10 mouse cellular contexts compared by ENCODE assay signal in genomic region chr11:69090367-69090766, GRCm38 (mm10). TPM values are rescaled to one million over a fixed set of nuclear protein-coding genes. Genes with fewer than 3 reads are reported as not detected.
DNase-seq lines count a peak whose midpoint lies in the region; ATAC-seq lines count a peak whose summit lies in the region.
"Had no signal": no experiment of that assay in that cellular context is flagged by ENCODE, and none has a peak within 500 bp of the region (broad histone marks: within the 10 kb centered on the region; RNA-seq: fewer than 3 reads in every experiment).

No protein-coding gene starts in this region.

- peaks cover 73% of the 10 kb centered on the region for H3K4me1 ChIP-seq in heart, embryonic 13.5 days
- H3K4me1 ChIP-seq in embryonic facial prominence, embryonic 13.5 days = peaks cover 50% of the 10 kb centered on the region
- peaks cover 13% of the 10 kb centered on the region for H3K4me1 ChIP-seq in hindbrain, embryonic 11.5 days (replicated peaks; ENCODE audit: control insufficient read depth, insufficient read depth, low read length)
- H3K4me1 ChIP-seq in midbrain, embryonic 13.5 days (replicated peaks) = peaks cover 58% of the 10 kb centered on the region

- H3K36me3 ChIP-seq in heart, embryonic 13.5 days = peaks cover 34% of the 10 kb centered on the region
- H3K36me3 ChIP-seq in embryonic facial prominence, embryonic 13.5 days = peaks cover 37% of the 10 kb centered on the region
- 0 out of 2 replicates have a peak, but pooled peaks cover 3% of the 10 kb centered on the region for H3K36me3 ChIP-seq in hindbrain, embryonic 11.5 days (ENCODE audit: control insufficient read depth, insufficient read depth, low read length)
- peaks cover 29% of the 10 kb centered on the region for H3K36me3 ChIP-seq in midbrain, embryonic 13.5 days

- no peak for DNase-seq in heart, postnatal 25 days (ENCODE audit: low spot score)
- DNase-seq in hindbrain, embryonic 11.5 days (ENCODE audit: low spot score) = no peak
- no peak for DNase-seq in yolk sac, embryonic 10.5 days (ENCODE audit: low spot score)
- DNase-seq in left cerebral cortex, postnatal 25 days (ENCODE audit: low spot score in 2 of 2) = no peak
- no peak for DNase-seq in cerebellum, adult 11 months

- peak overlapping the region; percentile 100 for H3K4me3 ChIP-seq in heart, embryonic 13.5 days
- peak overlapping the region; percentile 73; the same call in 1 of the 2 replicates for H3K4me3 ChIP-seq in embryonic facial prominence, embryonic 13.5 days
- no peak overlapping the region for H3K4me3 ChIP-seq in hindbrain, embryonic 11.5 days (ENCODE audit: low read depth, low read length)
- 0 out of 2 replicates have a peak overlapping the region, but pooled peaks have one; percentile 97 for H3K4me3 ChIP-seq in midbrain, embryonic 13.5 days (replicated peaks)

- peak overlapping the region; percentile 100 for H3K9ac ChIP-seq in heart, embryonic 13.5 days
- H3K9ac ChIP-seq in embryonic facial prominence, embryonic 13.5 days = peak overlapping the region; percentile 96
- 0 out of 2 replicates have a peak overlapping the region, but pooled peaks have one; percentile 7 for H3K9ac ChIP-seq in hindbrain, embryonic 11.5 days (ENCODE audit: low read depth, low read length)
- H3K9ac ChIP-seq in midbrain, embryonic 13.5 days (replicated peaks) = peak overlapping the region; percentile 97; the same call in 1 of the 2 replicates

- no peaks in the 10 kb centered on the region for H3K27me3 ChIP-seq in heart, embryonic 13.5 days (replicated peaks)
- no peaks in the 10 kb centered on the region for H3K27me3 ChIP-seq in embryonic facial prominence, embryonic 13.5 days
- H3K27me3 ChIP-seq in hindbrain, embryonic 11.5 days (ENCODE audit: control insufficient read depth, insufficient read depth, low read length) = no peaks in the 10 kb centered on the region
- no peaks in the 10 kb centered on the region for H3K27me3 ChIP-seq in midbrain, embryonic 13.5 days
- H3K27me3 ChIP-seq: Patski had no signal

- peak overlapping the region; percentile 96 for H3K4me2 ChIP-seq in heart, embryonic 13.5 days
- H3K4me2 ChIP-seq in embryonic facial prominence, embryonic 13.5 days = peak overlapping the region; percentile 93
- H3K4me2 ChIP-seq in hindbrain, embryonic 11.5 days (replicated peaks; ENCODE audit: low read depth, low read length) = no peak overlapping the region
- peak overlapping the region; percentile 94 for H3K4me2 ChIP-seq in midbrain, embryonic 13.5 days (replicated peaks)

- no peak for ATAC-seq in heart, embryonic 13.5 days (ENCODE audit: extremely low read depth, insufficient number of reproducible peaks, low FRiP score, low TSS enrichment)
- no peak for ATAC-seq in embryonic facial prominence, embryonic 13.5 days (ENCODE audit: insufficient number of reproducible peaks, insufficient read depth, low FRiP score, low TSS enrichment, low read depth)
- ATAC-seq in hindbrain, embryonic 11.5 days (ENCODE audit: low FRiP score) = no peak
- ATAC-seq in midbrain, embryonic 13.5 days = no peak
- ATAC-seq: Patski had no signal

- no peaks in the 10 kb centered on the region for H3K9me3 ChIP-seq in heart, embryonic 13.5 days
- H3K9me3 ChIP-seq in embryonic facial prominence, embryonic 13.5 days = no peaks in the 10 kb centered on the region
- H3K9me3 ChIP-seq in hindbrain, embryonic 11.5 days (ENCODE audit: control insufficient read depth, low read length) = no peaks in the 10 kb centered on the region
- no peaks in the 10 kb centered on the region for H3K9me3 ChIP-seq in midbrain, embryonic 13.5 days

- no peak overlapping the region; the same call in 1 of the 2 replicates for H3K27ac ChIP-seq in heart, embryonic 13.5 days (replicated peaks)
- H3K27ac ChIP-seq in embryonic facial prominence, embryonic 13.5 days = no peak overlapping the region
- H3K27ac ChIP-seq in hindbrain, embryonic 11.5 days (ENCODE audit: low read depth, low read length) = no peak overlapping the region
- no peak overlapping the region for H3K27ac ChIP-seq in midbrain, embryonic 13.5 days
- H3K27ac ChIP-seq: macrophage had no signal

- intact Hi-C loops in heart, postnatal 25 days (cut with DNase I) = no loop called here
- intact Hi-C loops in left cerebral cortex, postnatal 25 days (cut with DNase I) = no loop called here

- WGBS in heart, embryonic 13.5 days = 49% methylated on average over 6 of the region's 6 CpGs
- WGBS in embryonic facial prominence, embryonic 13.5 days = 66% methylated on average over 6 of the region's 6 CpGs
- WGBS in hindbrain, embryonic 11.5 days = 80% methylated on average over 6 of the region's 6 CpGs
- 68% methylated on average over 6 of the region's 6 CpGs for WGBS in midbrain, embryonic 13.5 days

RNA-seq across cellular contexts. Expression of gene Vamp2, which starts 2.1 kb away (rescaled TPM):
- 79.5 and 82.1 TPM in 2 replicates for polyA plus RNA-seq in heart, embryonic 13.5 days (2015; fragmentation: Nextera tagmentation; extraction: Ambion mirVana)
- total RNA-seq in heart, postnatal 25 days (2021) = 10 to 100 TPM; 59.6 to 65.7 TPM
- polyA plus RNA-seq in embryonic facial prominence, embryonic 13.5 days (2015; fragmentation: Nextera tagmentation; extraction: Ambion mirVana) = 91.5 and 101 TPM in 2 replicates
- polyA plus RNA-seq in hindbrain, embryonic 11.5 days (2014; fragmentation: Nextera tagmentation; extraction: Ambion mirVana) = 85.1 and 98.1 TPM in 2 replicates
- 175 and 188 TPM in 2 replicates for polyA plus RNA-seq in midbrain, embryonic 13.5 days (2015; fragmentation: Nextera tagmentation; extraction: Ambion mirVana)
- total RNA-seq in left cerebral cortex, postnatal 25 days (2021) = 1,000 to 10,000 TPM; 1,099 to 1,151 TPM

RNA-seq across cellular contexts. Expression of gene Per1, which starts 4.7 kb away (rescaled TPM):
- polyA plus RNA-seq in heart, embryonic 13.5 days (2015; fragmentation: Nextera tagmentation; extraction: Ambion mirVana) = 8.6 and 9.0 TPM in 2 replicates
- 10 to 100 TPM; 32.3 to 61.0 TPM for total RNA-seq in heart, postnatal 25 days (2021)
- 11.1 and 11.5 TPM in 2 replicates for polyA plus RNA-seq in embryonic facial prominence, embryonic 13.5 days (2015; fragmentation: Nextera tagmentation; extraction: Ambion mirVana)
- polyA plus RNA-seq in hindbrain, embryonic 11.5 days (2014; fragmentation: Nextera tagmentation; extraction: Ambion mirVana) = 5.6 and 7.4 TPM in 2 replicates
- polyA plus RNA-seq in midbrain, embryonic 13.5 days (2015; fragmentation: Nextera tagmentation; extraction: Ambion mirVana) = 8.6 and 10.5 TPM in 2 replicates
- total RNA-seq in left cerebral cortex, postnatal 25 days (2021) = 100 to 1,000 TPM in 1 of 2 experiments, 10 to 100 TPM in 1; 98.9 to 108 TPM

RNA-seq across cellular contexts. Expression of gene Tmem107, which starts 19.8 kb away (rescaled TPM):
- 28.4 and 31.3 TPM in 2 replicates for polyA plus RNA-seq in heart, embryonic 13.5 days (2015; fragmentation: Nextera tagmentation; extraction: Ambion mirVana)
- 1 to 10 TPM; 4.4 to 9.8 TPM for total RNA-seq in heart, postnatal 25 days (2021)
- polyA plus RNA-seq in embryonic facial prominence, embryonic 13.5 days (2015; fragmentation: Nextera tagmentation; extraction: Ambion mirVana) = 47.2 and 48.2 TPM in 2 replicates
- polyA plus RNA-seq in hindbrain, embryonic 11.5 days (2014; fragmentation: Nextera tagmentation; extraction: Ambion mirVana) = 52.4 and 54.6 TPM in 2 replicates
- polyA plus RNA-seq in midbrain, embryonic 13.5 days (2015; fragmentation: Nextera tagmentation; extraction: Ambion mirVana) = 31.7 and 42.5 TPM in 2 replicates
- total RNA-seq in left cerebral cortex, postnatal 25 days (2021) = 10 to 100 TPM; 16.9 to 18.2 TPM

RNA-seq across cellular contexts. Expression of gene Hes7, which starts 29.8 kb away (rescaled TPM):
- polyA plus RNA-seq in heart, embryonic 13.5 days (2015; fragmentation: Nextera tagmentation; extraction: Ambion mirVana) = 0.47 and 0.67 TPM in 2 replicates
- under 1 TPM in 1 of 2 experiments, not detected in 1; 0.14 TPM for total RNA-seq in heart, postnatal 25 days (2021)
- 0.44 and 0.47 TPM in 2 replicates for polyA plus RNA-seq in embryonic facial prominence, embryonic 13.5 days (2015; fragmentation: Nextera tagmentation; extraction: Ambion mirVana)
- 0.19 and 0.29 TPM in 2 replicates for polyA plus RNA-seq in hindbrain, embryonic 11.5 days (2014; fragmentation: Nextera tagmentation; extraction: Ambion mirVana)
- 0.10 and 0.26 TPM in 2 replicates for polyA plus RNA-seq in midbrain, embryonic 13.5 days (2015; fragmentation: Nextera tagmentation; extraction: Ambion mirVana)
- total RNA-seq in left cerebral cortex, postnatal 25 days (2021) = under 1 TPM; 0.39 to 0.48 TPM
- polyA plus RNA-seq: macrophage had no signal

RNA-seq across cellular contexts. Expression of gene Borcs6, which starts 30.9 kb away (rescaled TPM):
- 9.7 and 10.3 TPM in 2 replicates for polyA plus RNA-seq in heart, embryonic 13.5 days (2015; fragmentation: Nextera tagmentation; extraction: Ambion mirVana)
- total RNA-seq in heart, postnatal 25 days (2021) = 10 to 100 TPM; 14.4 to 16.4 TPM
- polyA plus RNA-seq in embryonic facial prominence, embryonic 13.5 days (2015; fragmentation: Nextera tagmentation; extraction: Ambion mirVana) = 8.9 and 10.3 TPM in 2 replicates
- polyA plus RNA-seq in hindbrain, embryonic 11.5 days (2014; fragmentation: Nextera tagmentation; extraction: Ambion mirVana) = 9.8 and 11.6 TPM in 2 replicates
- polyA plus RNA-seq in midbrain, embryonic 13.5 days (2015; fragmentation: Nextera tagmentation; extraction: Ambion mirVana) = 11.3 and 13.5 TPM in 2 replicates
- 10 to 100 TPM; 29.1 to 29.5 TPM for total RNA-seq in left cerebral cortex, postnatal 25 days (2021)

Comparison
In these comparisons a context has a peak if more than half of its experiments do, and no peak if none do; other contexts are left out.
1. H3K9ac ChIP-seq: peak in every context shown above with its lines; median percentile 100 in heart, embryonic 13.5 days; 97 in midbrain, embryonic 13.5 days; 96 in embryonic facial prominence, embryonic 13.5 days; 7 in hindbrain, embryonic 11.5 days.